Mouse (Mus musculus): ENCODE data around the gene Aak1.

Gene Aak1

GRCm38 (mm10) chr6:86907191-86907590, 57.9 kb downstream of the Aak1 start:
- TF ChIP-seq CTCF (conservative IDR thresholded peaks at IDR 0.05; ENCODE audit: low read length) (no peak), NANOG (IDR thresholded peaks at IDR 0.05; ENCODE audit: borderline replicate concordance, low read length) (no peak), POU5F1 (IDR thresholded peaks at IDR 0.05; ENCODE audit: borderline replicate concordance, low read length) (no peak)
- H3K36me3 ChIP-seq (ENCODE audit: insufficient read depth, low read length) = no peaks in the 10 kb centered on the region
- H3K27me3 ChIP-seq (ENCODE audit: insufficient read depth, low read length) = no peaks in the 10 kb centered on the region
- no peak overlapping the region for H3K4me3 ChIP-seq (replicated peaks; ENCODE audit: low read length)
- no peaks in the 10 kb centered on the region for H3K9me3 ChIP-seq (ENCODE audit: low read length)
- peaks cover 8% of the 10 kb centered on the region; the same call in 1 of the 2 replicates for H3K4me1 ChIP-seq (replicated peaks; ENCODE audit: low read depth, low read length)

- peaks cover 8% of the 10 kb centered on the region; the same call in 1 of the 2 replicates for H3K4me1 ChIP-seq (replicated peaks; ENCODE audit: low read depth, low read length)
- H3K36me3 ChIP-seq (ENCODE audit: insufficient read depth, low read length) = no peaks in the 10 kb centered on the region
- TF ChIP-seq NANOG (IDR thresholded peaks at IDR 0.05; ENCODE audit: borderline replicate concordance, low read length) (no peak), CTCF (conservative IDR thresholded peaks at IDR 0.05; ENCODE audit: low read length) (no peak), POU5F1 (IDR thresholded peaks at IDR 0.05; ENCODE audit: borderline replicate concordance, low read length) (no peak)
- H3K27me3 ChIP-seq (ENCODE audit: insufficient read depth, low read length) = no peaks in the 10 kb centered on the region
- H3K4me3 ChIP-seq (replicated peaks; ENCODE audit: low read length) = no peak overlapping the region
- H3K9me3 ChIP-seq (ENCODE audit: low read length) = no peaks in the 10 kb centered on the region
Observed at GRCm38 (mm10) chr6:86908561-86909150, 59.3 kb downstream of the Aak1 start.

- TF ChIP-seq CTCF (conservative IDR thresholded peaks at IDR 0.05; ENCODE audit: low read length) = no peak
- TF ChIP-seq POU5F1 (IDR thresholded peaks at IDR 0.05; ENCODE audit: borderline replicate concordance, low read length) = no peak
- TF ChIP-seq NANOG (IDR thresholded peaks at IDR 0.05; ENCODE audit: borderline replicate concordance, low read length) = no peak
- Histone ChIP-seq H3K4me1 (replicated peaks; ENCODE audit: low read depth, low read length) (peaks cover 8% of the 10 kb centered on the region; the same call in 1 of the 2 replicates), H3K4me3 (replicated peaks; ENCODE audit: low read length) (no peak overlapping the region), H3K27me3 (ENCODE audit: insufficient read depth, low read length) (no peaks in the 10 kb centered on the region), H3K9me3 (ENCODE audit: low read length) (no peaks in the 10 kb centered on the region), H3K36me3 (ENCODE audit: insufficient read depth, low read length) (no peaks in the 10 kb centered on the region)
Observed at GRCm38 (mm10) chr6:86909881-86910280, 60.6 kb downstream of the Aak1 start.

- no peaks in the 10 kb centered on the region for H3K9me3 ChIP-seq (ENCODE audit: low read length)
- no peaks in the 10 kb centered on the region for H3K4me1 ChIP-seq (replicated peaks; ENCODE audit: low read depth, low read length)
- TF ChIP-seq POU5F1 (IDR thresholded peaks at IDR 0.05; ENCODE audit: borderline replicate concordance, low read length) (no peak), NANOG (IDR thresholded peaks at IDR 0.05; ENCODE audit: borderline replicate concordance, low read length) (no peak), CTCF (conservative IDR thresholded peaks at IDR 0.05; ENCODE audit: low read length) (no peak)
- H3K36me3 ChIP-seq (ENCODE audit: insufficient read depth, low read length) = no peaks in the 10 kb centered on the region
- H3K4me3 ChIP-seq (replicated peaks; ENCODE audit: low read length) = no peak overlapping the region
- no peaks in the 10 kb centered on the region for H3K27me3 ChIP-seq (ENCODE audit: insufficient read depth, low read length)
Observed at GRCm38 (mm10) chr6:86916157-86916820, 67.0 kb downstream of the Aak1 start.

- TF ChIP-seq POU5F1 (IDR thresholded peaks at IDR 0.05; ENCODE audit: borderline replicate concordance, low read length) (no peak), NANOG (IDR thresholded peaks at IDR 0.05; ENCODE audit: borderline replicate concordance, low read length) (no peak), CTCF (conservative IDR thresholded peaks at IDR 0.05; ENCODE audit: low read length) (no peak)
- Histone ChIP-seq H3K9me3 (ENCODE audit: low read length) (no peaks in the 10 kb centered on the region), H3K4me1 (replicated peaks; ENCODE audit: low read depth, low read length) (0 out of 2 replicates have a peak, but pooled peaks cover 4% of the 10 kb centered on the region), H3K36me3 (ENCODE audit: insufficient read depth, low read length) (no peaks in the 10 kb centered on the region), H3K4me3 (replicated peaks; ENCODE audit: low read length) (no peak overlapping the region), H3K27me3 (ENCODE audit: insufficient read depth, low read length) (no peaks in the 10 kb centered on the region)
Observed at GRCm38 (mm10) chr6:86917231-86917630, 67.9 kb downstream of the Aak1 start.

- 0 out of 2 replicates have a peak, but pooled peaks cover 4% of the 10 kb centered on the region for H3K4me1 ChIP-seq (replicated peaks; ENCODE audit: low read depth, low read length)
- H3K36me3 ChIP-seq (ENCODE audit: insufficient read depth, low read length) = no peaks in the 10 kb centered on the region
- H3K9me3 ChIP-seq (ENCODE audit: low read length) = no peaks in the 10 kb centered on the region
- H3K4me3 ChIP-seq (replicated peaks; ENCODE audit: low read length) = no peak overlapping the region
- no peaks in the 10 kb centered on the region for H3K27me3 ChIP-seq (ENCODE audit: insufficient read depth, low read length)
- TF ChIP-seq POU5F1 (IDR thresholded peaks at IDR 0.05; ENCODE audit: borderline replicate concordance, low read length) (no peak), CTCF (conservative IDR thresholded peaks at IDR 0.05; ENCODE audit: low read length) (no peak), NANOG (IDR thresholded peaks at IDR 0.05; ENCODE audit: borderline replicate concordance, low read length) (no peak)
Observed at GRCm38 (mm10) chr6:86918058-86918835, 68.9 kb downstream of the Aak1 start.

GRCm38 (mm10) chr6:86921880-86922279, 72.6 kb downstream of the Aak1 start:
- Histone ChIP-seq H3K4me1 (replicated peaks; ENCODE audit: low read depth, low read length) (0 out of 2 replicates have a peak, but pooled peaks cover 4% of the 10 kb centered on the region), H3K27me3 (ENCODE audit: insufficient read depth, low read length) (no peaks in the 10 kb centered on the region), H3K9me3 (ENCODE audit: low read length) (no peaks in the 10 kb centered on the region), H3K4me3 (replicated peaks; ENCODE audit: low read length) (no peak overlapping the region), H3K36me3 (ENCODE audit: insufficient read depth, low read length) (peaks cover 9% of the 10 kb centered on the region)
- TF ChIP-seq CTCF (conservative IDR thresholded peaks at IDR 0.05; ENCODE audit: low read length) (peak; percentile 86), NANOG (IDR thresholded peaks at IDR 0.05; ENCODE audit: borderline replicate concordance, low read length) (no peak)

GRCm38 (mm10) chr6:86924746-86925145, 75.4 kb downstream of the Aak1 start:
- Histone ChIP-seq H3K9me3 (ENCODE audit: low read length) (no peaks in the 10 kb centered on the region), H3K4me1 (replicated peaks; ENCODE audit: low read depth, low read length) (peaks cover 20% of the 10 kb centered on the region), H3K4me3 (replicated peaks; ENCODE audit: low read length) (no peak overlapping the region), H3K27me3 (ENCODE audit: insufficient read depth, low read length) (no peaks in the 10 kb centered on the region), H3K36me3 (ENCODE audit: insufficient read depth, low read length) (peaks cover 13% of the 10 kb centered on the region)
- TF ChIP-seq CTCF (conservative IDR thresholded peaks at IDR 0.05; ENCODE audit: low read length) = no peak
- TF ChIP-seq POU5F1 (IDR thresholded peaks at IDR 0.05; ENCODE audit: borderline replicate concordance, low read length) = no peak
- no peak for TF ChIP-seq NANOG (IDR thresholded peaks at IDR 0.05; ENCODE audit: borderline replicate concordance, low read length)

Measured in E14TG2a.4 (cell line).